Mouse (Mus musculus) brain, adult 2 months (tissue): ENCODE data around the gene Abtb2.
"Not testable (repeated sequence)": the region's sequence is repeated elsewhere in the genome, so short reads cannot be mapped to it uniquely, and the experiment has no call there.

Source experiments
- DNase-seq: peaks from one replicate; pipeline ENCODE4 v3.0.0; 2011; ENCODE audit warnings: low read depth, low spot score

The Abtb2 gene

GRCm38 (mm10) chr2:103565732-103566422 lies at the start of gene Abtb2:
TSS of gene Abtb2 (plus strand) at chr2:103566310.
- DNase-seq = peak; percentile 95

- DNase-seq = no peak
These were observed 49.6 kb upstream of the Abtb2 start for GRCm38 (mm10) chr2:103516472-103516871.

GRCm38 (mm10) chr2:103525596-103525995 lies 40.5 kb upstream of the Abtb2 start:
- DNase-seq = no peak

DNA sequence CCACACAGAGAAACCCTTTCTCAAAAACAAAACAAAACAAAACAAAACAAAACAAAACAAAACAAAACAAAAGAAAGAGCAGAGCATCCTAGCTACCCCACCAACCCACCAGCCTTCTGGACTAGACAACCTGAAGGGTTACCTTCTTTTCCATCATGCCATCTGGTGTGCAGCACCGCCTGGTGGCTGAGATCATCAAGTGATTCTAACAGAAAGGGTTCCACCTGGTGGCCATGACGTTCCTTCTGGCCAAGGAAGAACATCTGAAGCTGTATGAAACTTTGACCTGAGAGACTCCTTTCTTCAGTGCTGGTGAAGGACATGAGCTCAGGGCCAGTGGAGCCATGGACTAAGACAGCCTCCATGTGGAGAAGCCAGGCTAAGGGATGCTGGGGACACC lies 19.0 kb upstream of the Abtb2 start:
- peak; percentile 86 for DNase-seq

- DNase-seq = not testable (repeated sequence)
These were observed 15.8 kb upstream of the Abtb2 start for GRCm38 (mm10) chr2:103550301-103550700.

DNA sequence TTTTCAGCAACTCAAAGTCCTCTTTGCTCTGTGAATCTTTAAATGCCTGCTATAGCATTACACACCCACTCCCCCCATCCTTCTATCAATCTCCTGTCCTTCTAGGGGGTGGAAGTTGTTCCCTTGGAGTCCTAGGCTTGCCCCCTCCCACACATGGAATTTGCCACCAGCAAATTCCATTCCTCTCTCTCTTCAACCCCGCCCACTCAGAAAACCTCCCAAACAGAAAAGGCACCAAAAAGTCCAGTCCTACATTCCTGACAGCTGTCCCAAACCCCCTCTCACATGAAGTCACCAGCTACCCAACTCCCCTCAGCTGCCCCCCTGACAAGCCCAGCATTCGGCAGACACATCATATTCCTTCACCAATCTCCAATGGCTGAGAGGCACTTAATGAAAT lies 12.1 kb upstream of the Abtb2 start:
- no peak for DNase-seq

- DNase-seq = no peak
These were observed 9.8 kb upstream of the Abtb2 start for GRCm38 (mm10) chr2:103556125-103556877.

DNA sequence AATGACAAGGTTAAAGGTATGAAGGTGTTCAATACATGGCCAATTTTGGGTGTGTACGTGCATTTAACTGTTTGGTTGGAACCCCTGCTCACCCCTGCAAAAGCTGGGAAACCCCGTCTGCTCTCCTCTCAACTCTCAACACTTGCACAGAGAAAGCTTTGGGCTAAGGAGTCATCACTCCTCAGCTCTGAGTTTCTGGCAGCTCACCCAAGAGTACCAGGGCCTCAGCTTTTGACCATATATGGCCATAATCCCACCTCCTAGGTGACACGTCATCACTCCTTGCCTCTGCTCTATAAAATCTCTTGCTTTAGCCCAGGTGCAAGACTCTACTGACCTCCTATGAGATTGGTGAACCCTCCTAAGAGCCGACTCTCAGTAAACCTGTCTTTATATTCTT lies 5.2 kb upstream of the Abtb2 start:
- no peak for DNase-seq

- no peak for DNase-seq
These were observed 1.6 kb upstream of the Abtb2 start for GRCm38 (mm10) chr2:103564427-103565023.

- DNase-seq = peak; percentile 85
These were observed 929 bp upstream of the Abtb2 start for GRCm38 (mm10) chr2:103565171-103565591.

GRCm38 (mm10) chr2:103566423-103566712 lies 258 bp downstream of the Abtb2 start:
- DNase-seq = no peak

DNA sequence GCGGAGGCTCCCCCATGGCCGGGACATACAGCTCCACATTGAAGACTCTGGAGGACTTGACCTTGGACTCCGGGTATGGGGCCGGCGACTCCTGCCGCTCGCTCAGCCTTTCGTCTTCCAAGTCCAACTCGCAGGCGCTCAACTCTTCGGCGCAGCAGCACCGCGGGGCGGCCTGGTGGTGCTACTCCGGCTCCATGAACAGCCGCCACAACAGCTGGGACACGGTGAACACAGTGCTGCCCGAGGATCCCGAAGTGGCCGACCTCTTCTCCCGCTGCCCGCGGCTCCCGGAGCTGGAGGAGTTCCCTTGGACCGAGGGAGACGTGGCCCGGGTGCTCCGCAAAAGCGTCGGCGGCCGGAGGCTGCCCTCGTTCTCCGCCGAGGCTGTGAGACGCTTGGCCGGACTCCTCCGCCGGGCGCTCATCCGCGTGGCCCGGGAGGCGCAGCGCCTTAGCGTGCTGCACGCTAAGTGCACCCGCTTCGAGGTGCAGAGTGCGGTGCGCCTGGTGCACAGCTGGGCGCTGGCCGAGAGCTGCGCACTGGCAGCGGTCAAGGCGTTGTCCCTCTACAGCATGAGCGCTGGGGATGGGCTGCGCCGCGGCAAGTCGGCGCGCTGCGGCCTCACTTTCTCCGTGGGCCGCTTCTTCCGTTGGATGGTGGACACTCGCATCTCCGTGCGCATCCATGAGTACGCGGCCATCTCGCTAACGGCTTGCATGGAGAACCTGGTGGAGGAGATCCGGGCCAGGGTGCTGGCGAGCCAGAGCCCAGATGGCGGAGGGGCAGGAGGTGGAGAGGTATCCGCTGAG lies 807 bp downstream of the Abtb2 start:
- DNase-seq = peak; percentile 55

- no peak for DNase-seq
These were observed 2.1 kb downstream of the Abtb2 start for GRCm38 (mm10) chr2:103568161-103568560.

DNA sequence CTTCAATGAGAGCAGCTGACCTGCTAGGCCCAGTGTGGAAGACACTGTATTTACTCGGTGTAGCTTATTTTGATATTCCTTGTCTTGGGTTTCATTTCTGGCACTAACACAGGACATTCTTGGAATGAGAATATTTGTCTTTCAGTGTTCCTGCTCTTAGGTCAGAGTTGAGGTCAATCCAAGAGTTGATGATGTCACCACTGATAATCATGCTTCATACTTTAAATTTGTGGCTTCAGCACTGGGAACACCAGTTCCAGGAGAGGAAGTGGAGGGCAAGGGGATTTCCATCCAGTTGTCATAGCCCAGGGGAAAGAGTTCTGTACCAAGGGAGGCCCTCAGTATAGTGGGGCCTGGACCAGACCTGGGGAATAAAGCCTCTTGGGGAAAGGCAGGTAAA lies 3.6 kb downstream of the Abtb2 start:
- DNase-seq = no peak

DNA sequence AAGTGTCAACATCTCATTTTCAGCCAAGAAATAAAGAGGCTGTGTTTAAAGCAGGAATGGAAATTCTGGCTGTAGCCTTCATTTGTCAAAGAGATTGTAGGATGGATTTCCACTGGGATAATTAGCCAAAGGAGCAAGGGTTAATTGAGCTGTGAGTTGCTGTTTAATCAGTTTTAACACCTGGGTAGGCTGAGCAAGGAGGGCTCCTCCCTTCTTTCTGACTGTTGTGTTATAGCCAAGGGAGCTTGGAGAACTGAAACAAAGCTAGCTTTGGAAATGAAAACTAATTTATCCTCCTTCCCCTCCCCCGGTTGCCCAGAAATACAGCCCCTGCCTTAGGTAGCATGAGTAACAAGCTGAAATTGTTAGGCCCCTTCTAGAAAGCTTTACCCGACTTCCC lies 6.2 kb downstream of the Abtb2 start:
- no peak for DNase-seq

DNA sequence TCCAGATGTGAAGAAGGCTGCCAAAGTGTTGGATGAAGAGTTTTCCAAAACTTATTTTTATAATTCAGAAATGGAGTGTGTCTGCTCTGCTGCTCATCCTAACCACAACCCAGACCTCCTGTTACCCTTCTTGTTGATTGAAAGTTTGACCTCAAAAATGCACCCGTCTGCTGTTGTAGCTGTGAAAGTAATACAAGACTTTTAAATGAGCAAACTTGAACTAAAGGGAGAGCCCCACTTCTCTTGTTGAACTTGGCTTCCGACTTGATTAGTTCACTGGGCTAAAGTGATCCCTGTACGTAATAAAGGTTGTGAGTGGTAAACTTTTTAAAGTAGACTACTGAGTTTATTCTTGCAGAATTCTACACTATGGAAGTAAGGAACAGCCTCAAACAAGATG lies 10.3 kb downstream of the Abtb2 start:
- no peak for DNase-seq

DNA sequence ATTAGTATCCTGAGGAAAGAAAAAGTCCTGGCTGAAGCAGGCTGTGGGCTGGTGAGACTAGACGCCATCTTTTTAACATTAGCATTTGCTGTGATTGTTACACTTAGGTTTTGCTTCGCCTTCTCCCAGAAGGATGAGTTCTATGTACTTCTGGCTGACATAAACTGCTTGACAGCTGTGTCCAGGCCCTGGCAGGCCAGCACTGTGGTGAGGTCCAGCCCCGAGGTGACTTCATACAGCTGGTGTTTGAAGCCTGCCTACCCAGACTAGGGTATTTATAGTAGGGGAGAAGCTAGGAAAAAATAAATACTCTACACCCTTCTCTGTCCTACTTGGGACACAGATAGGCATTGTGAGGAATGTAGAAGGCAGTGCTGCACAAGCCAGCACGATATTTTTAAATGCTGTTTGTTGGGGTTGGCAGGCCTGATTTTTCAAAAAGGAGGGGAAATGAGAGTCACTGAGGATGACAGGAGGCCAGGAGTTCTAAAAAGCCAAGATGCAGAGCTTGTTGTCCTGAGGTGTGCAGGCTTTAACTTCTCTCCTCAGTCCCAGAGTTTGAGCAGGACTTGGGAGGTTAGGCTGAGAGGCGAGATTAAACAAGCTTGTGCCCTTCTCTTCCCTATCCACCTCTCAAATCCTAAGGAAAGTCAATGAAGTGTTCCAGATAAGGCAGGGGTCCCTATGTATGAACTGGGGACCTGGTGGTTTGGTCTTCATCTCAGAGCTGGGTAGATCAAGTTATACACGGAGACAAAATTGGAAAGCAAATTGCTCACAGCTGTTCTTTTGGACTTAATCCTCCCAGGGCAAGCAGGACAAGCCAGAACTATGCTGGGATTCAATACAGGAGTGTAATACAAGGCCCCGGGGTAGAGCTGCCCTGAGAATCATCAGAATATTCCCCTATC lies 11.9 kb downstream of the Abtb2 start:
- DNase-seq = peak; percentile 29

DNA sequence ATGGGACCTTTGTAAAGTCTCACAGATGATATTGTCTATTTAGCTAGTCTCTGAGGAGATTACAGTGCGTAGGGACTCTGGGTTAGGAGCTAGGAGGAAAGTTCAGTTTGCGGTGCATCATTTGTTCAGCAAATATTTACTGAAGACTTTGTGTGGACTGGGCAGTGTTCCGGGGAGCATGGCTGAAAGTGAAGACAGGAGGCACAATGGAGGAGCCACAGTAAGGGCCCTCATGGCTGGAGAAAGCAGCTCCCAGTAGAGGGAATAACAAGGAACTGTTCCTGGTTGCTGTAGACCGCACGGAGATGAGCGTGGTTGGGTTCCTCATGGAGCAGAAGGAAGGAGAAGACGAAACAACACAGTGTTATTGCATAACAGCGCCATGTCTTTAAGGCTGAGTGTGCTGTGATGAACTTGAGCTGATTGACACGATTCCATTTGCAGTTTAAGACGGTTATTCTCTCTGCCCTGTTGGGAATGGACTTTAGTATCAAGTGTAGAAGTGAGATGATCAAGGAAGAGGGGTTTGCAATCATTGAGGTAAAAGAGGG lies 12.6 kb downstream of the Abtb2 start:
- no peak for DNase-seq

DNA sequence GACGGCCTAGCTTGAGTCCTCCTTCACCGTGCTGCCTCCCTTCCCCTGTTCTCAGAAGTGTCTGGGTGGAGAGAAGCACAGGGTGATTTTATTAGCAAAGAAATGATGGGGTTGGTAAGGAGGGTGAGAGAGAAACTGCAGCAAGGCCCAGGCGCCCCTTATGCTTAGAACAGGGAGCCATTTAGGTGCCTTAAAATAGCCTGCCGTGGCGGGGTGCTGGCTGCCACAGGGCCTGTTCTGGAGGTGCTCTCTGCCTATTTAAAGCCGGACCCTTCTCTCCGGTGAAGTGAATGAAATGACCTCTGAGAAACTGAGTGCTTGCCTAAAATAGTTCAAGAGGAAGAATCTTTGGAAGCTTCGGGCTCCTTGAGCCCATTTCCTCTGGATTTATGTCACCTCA lies 14.6 kb downstream of the Abtb2 start:
- DNase-seq = no peak

- no peak for DNase-seq
These were observed 15.3 kb downstream of the Abtb2 start for GRCm38 (mm10) chr2:103581369-103581897.

- peak; percentile 21 for DNase-seq
These were observed 17.2 kb downstream of the Abtb2 start for GRCm38 (mm10) chr2:103583316-103583715.
